Mouse (Mus musculus) NIH3T3 (cell line): Measurements from ENCODE around the gene Wipf1.

Experiments used
- DNase-seq: peaks from one replicate; pipeline ENCODE4 v3.0.0-alpha.2; 2012; ENCODE audit warnings: low read depth

The Wipf1 gene

GRCm38 (mm10) chr2:73385172-73385571 lies 144.4 kb downstream of the Wipf1 start:
- no peak for DNase-seq

- no peak for DNase-seq
Observed at GRCm38 (mm10) chr2:73380298-73380975, 149.1 kb downstream of the Wipf1 start.

- DNase-seq = no peak
Observed at GRCm38 (mm10) chr2:73379656-73380055, 149.9 kb downstream of the Wipf1 start.
